Mouse (Mus musculus) liver, embryonic 15.5 days (tissue): Measurements from ENCODE around the gene Zp1. TPM values are rescaled to one million over a fixed set of nuclear protein-coding genes. Genes with fewer than 3 reads are reported as not detected.

Experiments used
- ATAC-seq: fragments of 200-750 bp; cut with Nextera tagmentation; 2 replicates; pipeline ENCODE4 v1.8.0; 2017; ENCODE audit warnings: moderate number of reproducible peaks, mild to moderate bottlenecking, moderate library complexity; ENCODE audit not compliant: insufficient read depth
- H3K27ac ChIP-seq: fragments of 300-500 bp; sonication (generic); replicated peaks from 2 replicates; pipeline ENCODE4 v1.5.1; 2015; ENCODE audit warnings: mild to moderate bottlenecking, inconsistent platforms
- H3K27me3 ChIP-seq: fragments of 300-500 bp; sonication (generic); 2 replicates; pipeline ENCODE4 v1.6.1; 2015; ENCODE audit warnings: mild to moderate bottlenecking, inconsistent platforms
- H3K36me3 ChIP-seq: fragments of 300-500 bp; sonication (generic); replicated peaks from 2 replicates; pipeline ENCODE4 v1.6.1; 2015; ENCODE audit warnings: moderate library complexity, mild to moderate bottlenecking, inconsistent platforms
- H3K4me1 ChIP-seq: fragments of 300-500 bp; sonication (generic); replicated peaks from 2 replicates; pipeline ENCODE4 v1.6.1; 2015; ENCODE audit warnings: inconsistent platforms
- H3K4me2 ChIP-seq: fragments of 300-500 bp; sonication (generic); 2 replicates; pipeline ENCODE4 v1.6.1; 2015; ENCODE audit warnings: moderate library complexity, mild to moderate bottlenecking, inconsistent platforms
- H3K4me3 ChIP-seq: fragments of 300-500 bp; sonication (generic); replicated peaks from 2 replicates; pipeline ENCODE4 v1.5.1; 2015; ENCODE audit warnings: mild to moderate bottlenecking, inconsistent platforms
- H3K9ac ChIP-seq: fragments of 300-500 bp; sonication (generic); 2 replicates; pipeline ENCODE4 v1.6.1; 2015; ENCODE audit warnings: moderate library complexity, mild to moderate bottlenecking, inconsistent platforms
- H3K9me3 ChIP-seq: fragments of 300-500 bp; sonication (generic); replicated peaks from 2 replicates; pipeline ENCODE4 v1.6.1; 2016; ENCODE audit warnings: inconsistent platforms
- WGBS: fragments of 180-500 bp; shearing (Covaris S2); methylation state at CpG from one replicate; pipeline ENCODE4 v1.1.7; 2015; ENCODE audit warnings: mixed read lengths; ENCODE audit not compliant: insufficient replicate concordance; 5-methylcytosine and 5-hydroxymethylcytosine counted together
- polyA plus RNA-seq: library from polyadenylated mRNA; unstranded; fragments of >200 nt; fragmentation: Nextera tagmentation; extraction: Ambion mirVana; gene quantifications from 2 replicates; pipeline ENCODE4 v1.2.1, GENCODE M21; 2015

The Zp1 gene
- polyA plus RNA-seq, 1 experiment from 2014 or later: not detected

GRCm38 (mm10) chr19:10946506-10946905 is 26.1 kb upstream of the Zp1 start:
- ATAC-seq: no peak
- H3K36me3 ChIP-seq: peaks cover 40% of the 10 kb centered on the region
- H3K4me3 ChIP-seq: peak overlapping the region; percentile 77
- 60% methylated on average over 3 of the region's 3 CpGs for WGBS
- H3K27me3 ChIP-seq: no peaks in the 10 kb centered on the region
- H3K4me2 ChIP-seq: peak overlapping the region; percentile 94
- peak overlapping the region; percentile 21; the same call in 1 of the 2 replicates for H3K9ac ChIP-seq
- H3K4me1 ChIP-seq: peaks cover 43% of the 10 kb centered on the region
- peak overlapping the region; percentile 66 for H3K27ac ChIP-seq
- no peaks in the 10 kb centered on the region for H3K9me3 ChIP-seq

- H3K9ac ChIP-seq: no peak overlapping the region
- no peak overlapping the region for H3K4me3 ChIP-seq
- no peaks in the 10 kb centered on the region for H3K27me3 ChIP-seq
- no peak overlapping the region for H3K4me2 ChIP-seq
- peaks cover 51% of the 10 kb centered on the region for H3K4me1 ChIP-seq
- H3K36me3 ChIP-seq: peaks cover 40% of the 10 kb centered on the region
- whole genome bisulfite sequencing: 57% methylated on average over 3 of the region's 3 CpGs
- no peaks in the 10 kb centered on the region for H3K9me3 ChIP-seq
- H3K27ac ChIP-seq: peak overlapping the region; percentile 29; the same call in 1 of the 2 replicates
- ATAC-seq: no peak
Measured at GRCm38 (mm10) chr19:10943955-10944354, 23.5 kb upstream of the Zp1 start.

GRCm38 (mm10) chr19:10940801-10941457 is 20.5 kb upstream of the Zp1 start:
- peak overlapping the region; percentile 11; the same call in 1 of the 2 replicates for H3K9ac ChIP-seq
- 13% methylated on average over 40 of the region's 40 CpGs for WGBS
- peak; percentile 20 for ATAC-seq
- H3K9me3 ChIP-seq: no peaks in the 10 kb centered on the region
- H3K27ac ChIP-seq: no peak overlapping the region
- no peaks in the 10 kb centered on the region for H3K27me3 ChIP-seq
- peaks cover 40% of the 10 kb centered on the region for H3K36me3 ChIP-seq
- H3K4me2 ChIP-seq: peak overlapping the region; percentile 81
- H3K4me1 ChIP-seq: peaks cover 42% of the 10 kb centered on the region
- peak overlapping the region; percentile 43 for H3K4me3 ChIP-seq

- peaks cover 37% of the 10 kb centered on the region for H3K36me3 ChIP-seq
- no peaks in the 10 kb centered on the region for H3K27me3 ChIP-seq
- H3K4me2 ChIP-seq: peak overlapping the region; percentile 81
- H3K4me1 ChIP-seq: peaks cover 40% of the 10 kb centered on the region
- WGBS: 20% methylated on average over 37 of the region's 37 CpGs
- peak overlapping the region; percentile 43 for H3K4me3 ChIP-seq
- ATAC-seq: peak; percentile 62
- no peak overlapping the region for H3K27ac ChIP-seq
- no peaks in the 10 kb centered on the region for H3K9me3 ChIP-seq
- H3K9ac ChIP-seq: peak overlapping the region; percentile 11; the same call in 1 of the 2 replicates
Measured at GRCm38 (mm10) chr19:10940097-10940800, 19.8 kb upstream of the Zp1 start.

GRCm38 (mm10) chr19:10938771-10939170 is 18.3 kb upstream of the Zp1 start:
- Histone ChIP-seq H3K9ac (no peak overlapping the region), H3K27ac (no peak overlapping the region), H3K9me3 (no peaks in the 10 kb centered on the region), H3K27me3 (no peaks in the 10 kb centered on the region), H3K36me3 (peaks cover 22% of the 10 kb centered on the region), H3K4me3 (no peak overlapping the region), H3K4me1 (peaks cover 36% of the 10 kb centered on the region), H3K4me2 (no peak overlapping the region)
- WGBS: 20% methylated on average over 3 of the region's 3 CpGs
- no peak for ATAC-seq

- Histone ChIP-seq H3K27me3 (no peaks in the 10 kb centered on the region), H3K4me1 (peaks cover 36% of the 10 kb centered on the region), H3K9me3 (no peaks in the 10 kb centered on the region), H3K9ac (no peak within 1 kb of the TSS), H3K36me3 (peaks cover 6% of the 10 kb centered on the region; the same call in 1 of the 2 replicates), H3K27ac (no peak within 1 kb of the TSS), H3K4me3 (no peak within 1 kb of the TSS), H3K4me2 (no peak within 1 kb of the TSS; the same call in 1 of the 2 replicates)
- peak; percentile 68 for ATAC-seq
- WGBS: 14% methylated on average over 5 of the region's 5 CpGs
Measured at GRCm38 (mm10) chr19:10937110-10937563, 16.7 kb upstream of the Zp1 start, which contains the start of gene Ptgdr2. Gene Ptgdr2, plus strand, starts transcription at chr19:10937160.

GRCm38 (mm10) chr19:10936077-10936476 is 15.6 kb upstream of the Zp1 start:
- peaks cover 33% of the 10 kb centered on the region for H3K4me1 ChIP-seq
- H3K4me2 ChIP-seq: no peak overlapping the region
- H3K36me3 ChIP-seq: no peaks in the 10 kb centered on the region
- no peak overlapping the region for H3K27ac ChIP-seq
- no peaks in the 10 kb centered on the region for H3K9me3 ChIP-seq
- 77% methylated on average over 5 of the region's 5 CpGs for WGBS
- no peak for ATAC-seq
- no peaks in the 10 kb centered on the region for H3K27me3 ChIP-seq
- H3K9ac ChIP-seq: no peak overlapping the region
- no peak overlapping the region for H3K4me3 ChIP-seq

- Histone ChIP-seq H3K27ac (no peak overlapping the region), H3K4me2 (no peak overlapping the region), H3K4me1 (peaks cover 25% of the 10 kb centered on the region), H3K27me3 (no peaks in the 10 kb centered on the region), H3K36me3 (no peaks in the 10 kb centered on the region), H3K4me3 (no peak overlapping the region), H3K9me3 (no peaks in the 10 kb centered on the region), H3K9ac (no peak overlapping the region)
- no peak for ATAC-seq
- WGBS: 40% methylated on average over 5 of the region's 5 CpGs
Measured at GRCm38 (mm10) chr19:10935029-10935428, 14.6 kb upstream of the Zp1 start.

GRCm38 (mm10) chr19:10930641-10931040 is 10.2 kb upstream of the Zp1 start:
- Histone ChIP-seq H3K27ac (no peak overlapping the region), H3K4me2 (no peak overlapping the region), H3K36me3 (no peaks in the 10 kb centered on the region), H3K27me3 (no peaks in the 10 kb centered on the region), H3K4me1 (0 out of 2 replicates have a peak, but pooled peaks cover 4% of the 10 kb centered on the region), H3K9me3 (no peaks in the 10 kb centered on the region), H3K4me3 (no peak overlapping the region), H3K9ac (no peak overlapping the region)
- ATAC-seq: no peak
- WGBS: 39% methylated on average over 2 of the region's 2 CpGs

GRCm38 (mm10) chr19:10926666-10927065 is 6.2 kb upstream of the Zp1 start:
- 52% methylated on average over 4 of the region's 4 CpGs for WGBS
- ATAC-seq: no peak

GRCm38 (mm10) chr19:10926123-10926621 is 5.7 kb upstream of the Zp1 start:
- WGBS: 53% methylated on average over 6 of the region's 6 CpGs
- no peak overlapping the region for H3K27ac ChIP-seq
- no peaks in the 10 kb centered on the region for H3K9me3 ChIP-seq
- no peak overlapping the region for H3K9ac ChIP-seq
- H3K4me2 ChIP-seq: no peak overlapping the region
- ATAC-seq: no peak
- H3K36me3 ChIP-seq: no peaks in the 10 kb centered on the region
- H3K4me1 ChIP-seq: 0 out of 2 replicates have a peak, but pooled peaks cover 2% of the 10 kb centered on the region
- no peak overlapping the region for H3K4me3 ChIP-seq
- H3K27me3 ChIP-seq: no peaks in the 10 kb centered on the region

More at GRCm38 (mm10) chr19:10926666-10927065, 6.2 kb upstream of the Zp1 start:
- H3K4me2 ChIP-seq: no peak overlapping the region
- no peaks in the 10 kb centered on the region for H3K36me3 ChIP-seq
- no peak overlapping the region for H3K9ac ChIP-seq
- H3K9me3 ChIP-seq: no peaks in the 10 kb centered on the region
- 0 out of 2 replicates have a peak, but pooled peaks cover 2% of the 10 kb centered on the region for H3K4me1 ChIP-seq
- H3K27me3 ChIP-seq: no peaks in the 10 kb centered on the region
- H3K4me3 ChIP-seq: no peak overlapping the region
- no peak overlapping the region for H3K27ac ChIP-seq
